Mouse (Mus musculus): ENCODE measurements around the gene Castor2. TPM values are rescaled to one million over a fixed set of nuclear protein-coding genes. Genes with fewer than 3 reads are reported as not detected.
A peak's percentile ranks its signal among the peaks of the same experiment; 100 is the strongest.

Castor2 gene
- total RNA-seq, 1 experiment from 2014 or later, result 12.9 TPM

DNA sequence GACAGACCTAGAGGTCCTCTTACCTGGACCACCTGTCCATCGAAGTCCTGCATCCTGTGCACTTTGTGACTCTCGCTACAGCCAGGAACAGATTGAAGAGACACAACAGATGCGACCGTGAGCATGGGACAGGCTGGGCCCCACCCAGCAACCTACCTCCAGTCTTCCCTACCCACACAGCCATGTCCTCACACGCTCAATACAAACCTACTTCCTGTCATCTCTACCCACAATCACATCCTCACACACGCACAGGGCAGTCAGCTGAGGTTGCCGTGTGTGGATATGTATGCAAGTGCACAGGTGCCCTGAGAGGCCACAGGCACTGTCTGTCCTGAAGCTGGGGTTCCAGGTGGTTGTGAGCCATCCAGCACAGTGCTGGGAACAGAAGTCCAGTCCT, 67.1 kb downstream of the Castor2 start:
- DNase-seq, result no peak

- DNase-seq, result no peak
These were observed 68.5 kb downstream of the Castor2 start for GRCm38 (mm10) chr5:134168033-134168432.

DNA sequence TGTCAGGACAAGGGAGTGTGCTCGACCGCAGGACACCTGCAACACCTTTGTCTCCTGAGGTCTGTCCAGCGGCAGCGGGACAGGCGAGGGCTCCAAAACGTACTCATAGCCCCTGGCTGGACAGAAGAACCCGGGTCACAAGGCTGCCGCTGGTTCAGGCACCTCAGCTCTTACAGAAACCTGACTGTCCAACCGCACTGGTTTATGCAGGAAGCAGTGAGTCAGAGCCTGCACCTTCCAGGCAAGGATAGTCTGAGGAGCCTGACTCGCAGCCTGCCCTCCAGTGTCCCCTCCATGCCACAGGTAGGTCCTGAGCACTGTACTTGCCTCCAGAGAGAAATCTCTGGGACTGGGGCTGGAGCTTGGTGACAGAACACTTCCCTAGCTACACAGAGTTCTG, 69.7 kb downstream of the Castor2 start:
- DNase-seq, result no peak

- DNase-seq, result no peak
These were observed 70.7 kb downstream of the Castor2 start for GRCm38 (mm10) chr5:134170167-134170566.

- peak; percentile 53 for DNase-seq
These were observed 73.7 kb downstream of the Castor2 start for GRCm38 (mm10) chr5:134173206-134173605.

DNA sequence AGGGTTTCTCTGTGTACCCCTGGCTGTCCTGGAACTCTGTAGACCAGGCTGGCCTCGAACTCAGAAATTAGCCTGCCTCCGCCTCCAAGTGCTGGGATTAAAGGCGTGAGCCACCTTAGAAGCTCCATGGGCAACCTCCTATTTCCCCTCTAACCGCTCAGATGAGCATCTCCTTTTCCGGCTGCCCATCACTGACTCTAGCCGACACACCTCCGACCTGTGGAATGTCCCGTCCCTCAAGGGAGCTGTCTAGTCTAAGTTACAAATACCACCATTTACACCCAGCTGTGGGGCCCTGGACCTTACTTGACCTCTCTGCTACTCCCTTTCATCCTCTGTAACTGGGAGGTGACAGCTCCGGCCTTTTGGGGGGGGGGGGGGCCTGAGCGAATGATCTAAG, 76.2 kb downstream of the Castor2 start:
- no peak for DNase-seq

- DNase-seq, result peak; percentile 80
These were observed 76.8 kb downstream of the Castor2 start, which contains the start of gene Rcc1l for GRCm38 (mm10) chr5:134176169-134176881. Rcc1l (minus strand) TSS chr5:134176774.

DNA sequence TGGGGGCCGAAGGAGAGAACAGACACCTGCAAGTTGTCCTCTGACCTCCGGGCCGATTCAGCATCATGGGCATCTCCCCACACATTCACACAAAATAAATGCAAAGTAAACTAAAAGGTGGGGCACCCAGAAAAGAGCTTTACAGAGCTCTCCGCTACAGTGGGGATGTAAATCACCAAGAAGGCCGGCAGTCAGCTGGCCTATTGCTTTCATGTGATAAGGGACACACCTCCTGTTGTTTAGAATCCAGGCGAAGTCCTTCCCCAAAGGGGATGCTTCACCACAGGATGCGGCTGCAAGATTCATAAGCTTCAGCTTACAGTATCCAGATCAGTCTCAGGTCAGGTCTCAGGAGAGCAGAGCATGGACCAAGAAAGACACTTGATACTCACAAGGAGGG, 79.0 kb downstream of the Castor2 start:
- no peak for DNase-seq

DNA sequence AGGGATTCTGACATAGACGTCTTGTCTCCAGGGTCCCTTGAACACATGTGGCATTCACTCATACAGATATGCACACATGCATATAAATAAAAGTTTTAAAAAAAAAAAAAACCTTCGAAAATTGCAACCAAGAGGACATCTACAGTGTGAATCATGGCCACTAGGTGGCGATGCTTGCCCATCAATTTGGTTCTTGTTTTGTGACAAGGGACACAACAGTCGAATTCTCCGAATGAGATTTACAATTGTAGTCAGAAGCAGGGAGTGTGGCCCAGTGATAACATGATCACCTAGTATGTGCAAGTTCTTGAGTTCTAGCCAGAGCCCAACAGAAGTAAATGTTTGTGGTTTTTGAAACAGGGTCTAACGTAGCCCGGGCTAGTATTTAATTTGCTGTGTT, 80.4 kb downstream of the Castor2 start:
- DNase-seq, result peak; percentile 76

DNA sequence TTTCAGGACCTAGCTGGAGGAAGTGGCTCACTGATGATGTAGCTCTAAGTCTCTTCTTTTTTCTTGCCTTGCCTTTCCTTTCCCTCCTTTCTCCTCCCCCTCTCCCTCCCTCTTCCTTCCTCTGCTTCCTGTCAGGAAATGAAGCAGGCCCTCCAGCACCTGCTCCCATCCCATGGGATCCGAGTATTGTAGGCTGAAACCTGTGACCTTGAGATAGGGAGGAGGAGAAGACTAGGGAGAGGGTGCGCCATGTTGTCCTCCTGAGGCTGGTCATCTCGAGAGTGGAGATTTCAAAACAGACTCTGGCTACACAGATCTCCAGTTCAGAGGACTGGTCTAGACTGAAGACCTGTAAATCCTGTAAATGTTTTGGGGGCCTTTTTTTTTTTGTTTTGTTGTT, 82.7 kb downstream of the Castor2 start:
- DNase-seq, result no peak

- DNase-seq, result peak; percentile 11
These were observed 83.2 kb downstream of the Castor2 start for GRCm38 (mm10) chr5:134182735-134183134.

GRCm38 (mm10) chr5:134183162-134183561, 83.7 kb downstream of the Castor2 start:
- DNase-seq, result no peak

DNA sequence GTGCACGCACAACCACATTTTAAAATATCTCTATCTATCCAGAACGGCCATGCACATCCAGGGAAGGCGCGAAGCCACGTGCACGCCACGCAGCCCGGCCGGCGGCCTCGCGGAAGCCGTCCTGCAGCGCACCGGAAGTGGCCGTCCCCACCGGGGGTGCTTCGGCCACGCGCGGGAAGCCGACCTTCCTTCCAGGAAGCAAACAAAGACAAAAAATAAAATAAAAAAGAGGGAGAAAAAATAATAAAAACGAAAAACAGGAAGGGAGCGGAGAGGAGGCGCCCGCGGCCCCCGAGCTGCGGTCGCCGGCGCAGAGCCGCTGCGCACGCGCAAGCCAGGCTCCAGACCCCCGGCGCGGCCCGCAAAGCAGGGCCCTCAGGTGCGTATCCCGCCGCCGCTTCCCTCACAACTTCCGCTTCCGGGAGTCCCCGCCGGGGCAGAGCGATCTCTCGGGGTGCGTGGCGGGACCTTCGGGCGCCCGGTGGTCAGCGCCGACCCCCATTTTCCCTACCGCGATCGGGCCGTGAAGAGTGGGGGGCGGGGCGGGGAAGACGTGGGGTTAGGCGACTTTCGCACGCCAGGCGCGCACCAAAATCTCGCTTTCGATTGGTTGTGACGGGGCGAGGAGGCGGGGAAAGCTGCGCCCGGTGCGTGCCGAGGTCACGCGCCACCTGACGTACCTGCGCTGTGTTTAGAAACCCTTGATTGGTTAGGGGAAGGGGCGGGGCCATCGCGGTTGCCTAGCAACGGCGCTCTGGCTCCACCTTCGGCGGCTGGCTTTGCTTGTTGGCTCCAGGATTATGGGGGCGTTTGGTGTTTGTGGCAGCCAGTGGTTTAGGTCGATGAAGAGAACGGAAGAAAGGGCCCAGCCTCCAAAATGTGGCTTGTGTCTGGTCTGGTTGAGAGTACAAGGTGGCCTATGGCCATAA, 84.6 kb downstream of the Castor2 start, which contains the start of gene Gtf2ird2:
TSS of gene Gtf2ird2 (plus strand) at position 140 of the 929 bp plus-strand sequence.
- peak; percentile 98 for DNase-seq

DNA sequence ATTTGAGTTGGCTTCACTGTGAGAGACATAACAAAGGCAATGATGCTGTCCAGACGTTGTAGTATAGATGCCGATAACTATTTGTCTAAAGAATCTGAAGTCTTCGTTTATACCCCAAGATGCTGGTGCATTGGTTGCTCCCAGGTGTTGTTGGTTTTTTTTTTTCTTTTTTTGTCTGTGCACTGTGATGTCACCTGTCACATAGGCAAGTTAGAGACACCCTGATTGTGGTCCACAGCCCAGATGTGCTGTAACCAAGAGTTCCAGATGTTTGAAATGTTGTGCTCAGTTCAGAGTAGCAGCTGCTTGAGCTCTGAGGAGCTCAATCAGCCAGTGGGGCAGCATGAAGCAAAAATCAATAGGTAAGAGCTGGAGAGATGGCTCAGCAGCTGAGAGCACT, 86.5 kb downstream of the Castor2 start:
- DNase-seq, result no peak

DNA sequence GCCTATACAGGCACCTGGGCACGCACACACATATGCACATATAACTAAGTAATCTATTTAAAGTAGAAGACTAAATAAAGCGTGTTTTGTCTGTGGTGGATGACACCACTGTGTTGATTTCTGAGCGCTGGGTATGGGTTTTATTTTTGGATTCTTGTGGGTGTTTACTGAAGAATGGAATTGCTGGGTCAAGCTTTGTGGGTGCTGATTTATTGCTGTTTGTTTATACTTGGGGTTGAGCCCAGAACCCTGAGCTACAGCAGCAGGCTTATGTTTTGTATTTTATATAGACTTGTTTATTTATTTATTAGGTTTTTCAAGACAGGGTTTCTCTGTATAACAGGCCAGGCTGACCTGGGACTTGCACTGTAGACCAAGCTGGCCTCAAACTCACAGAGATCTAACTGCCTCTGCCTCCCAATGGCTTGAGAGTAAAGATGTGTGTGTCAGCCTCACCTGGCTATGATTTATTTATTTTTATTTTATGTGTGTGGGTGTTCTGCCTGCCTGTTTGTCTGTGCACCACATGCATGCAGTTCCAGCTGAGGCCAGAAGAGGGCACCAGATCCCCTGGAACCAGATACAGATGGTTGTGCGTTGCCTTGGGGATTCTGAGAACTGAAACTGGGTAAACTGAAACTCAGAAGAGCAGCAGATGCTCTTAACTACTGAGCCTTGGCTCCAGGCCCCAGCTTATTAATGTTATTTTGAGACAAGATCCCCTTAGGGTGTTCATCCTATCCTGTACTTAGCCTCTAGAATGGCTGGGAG, 87.6 kb downstream of the Castor2 start:
- DNase-seq, result peak; percentile 57

- no peak for DNase-seq
These were observed 89.1 kb downstream of the Castor2 start for GRCm38 (mm10) chr5:134188571-134188970.

DNA sequence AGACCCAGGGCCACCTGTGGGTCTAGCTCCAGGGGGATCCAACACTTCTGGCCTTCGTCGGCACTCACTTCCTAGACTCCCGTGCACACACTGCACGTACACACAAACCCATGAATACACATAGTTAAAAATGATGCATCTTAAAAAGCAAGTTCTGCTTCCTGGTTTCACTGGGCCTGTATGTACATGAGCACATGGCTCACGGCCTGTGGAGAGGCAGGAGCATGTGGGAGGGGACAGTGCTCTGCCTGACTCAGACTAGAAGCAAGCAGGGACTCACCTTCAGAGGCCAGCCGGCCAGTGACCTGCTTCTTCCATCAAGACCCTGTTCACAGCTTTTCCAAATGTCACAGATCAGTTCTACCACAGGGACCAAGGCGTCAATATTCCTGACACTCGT, 94.2 kb downstream of the Castor2 start:
- no peak for DNase-seq

Other genes with a start within 250 kb of the Castor2 start
- 25.4 and 29.6 TPM in 2 replicates for gene Rcc1l, start 77.1 kb downstream of the Castor2 start, total RNA-seq (2021)
- 10.4 and 13.7 TPM in 2 replicates for gene Gtf2ird2, start 84.3 kb downstream of the Castor2 start, total RNA-seq (2021)
- gene Ncf1, start 129.9 kb downstream of the Castor2 start, total RNA-seq (2021), result 3.9 TPM in 2 replicates
- 236 and 293 TPM in 2 replicates for gene Gtf2i, start 215.0 kb downstream of the Castor2 start, total RNA-seq (2021)